26 mouse cellular contexts compared by ENCODE assay signal in genomic region chr2:36167990-36168618, GRCm38 (mm10). TPM values are rescaled to one million over a fixed set of nuclear protein-coding genes. Genes with fewer than 3 reads are reported as not detected.
DNase-seq lines count a peak whose midpoint lies in the region; ATAC-seq lines count a peak whose summit lies in the region.
"Had no signal": no experiment of that assay in that cellular context is flagged by ENCODE, and none has a peak within 500 bp of the region (broad histone marks: within the 10 kb centered on the region; RNA-seq: fewer than 3 reads in every experiment).

No protein-coding gene starts in this region.

- ATAC-seq in hindbrain, embryonic 16.5 days: peak; percentile 63; the same call in 1 of the 2 replicates
- ATAC-seq in hindbrain, embryonic 13.5 days (ENCODE audit: low FRiP score): no peak
- ATAC-seq: forebrain, embryonic 15.5 days; inflammation-experienced regulatory T-cells, adult 6 months had no signal

- no peaks in the 10 kb centered on the region for H3K27me3 ChIP-seq in hindbrain, embryonic 16.5 days (replicated peaks; ENCODE audit: control insufficient read depth, insufficient read depth, low read length)
- no peaks in the 10 kb centered on the region for H3K27me3 ChIP-seq in hindbrain, embryonic 13.5 days
- H3K27me3 ChIP-seq: embryonic facial prominence, embryonic 12.5 days; forebrain, embryonic 15.5 days; hindbrain, embryonic 12.5 days; limb, embryonic 13.5 days; lung, embryonic 15.5 days had no signal

- no peaks in the 10 kb centered on the region for H3K36me3 ChIP-seq in hindbrain, embryonic 16.5 days (ENCODE audit: control insufficient read depth, insufficient read depth, low read length)
- peaks cover 18% of the 10 kb centered on the region for H3K36me3 ChIP-seq in hindbrain, embryonic 13.5 days
- H3K36me3 ChIP-seq: lung, embryonic 15.5 days had no signal

- no peak overlapping the region for H3K27ac ChIP-seq in hindbrain, embryonic 16.5 days (ENCODE audit: low read depth, low read length)
- H3K27ac ChIP-seq in hindbrain, embryonic 13.5 days: no peak overlapping the region
- H3K27ac ChIP-seq: embryonic facial prominence, embryonic 12.5 days; forebrain, embryonic 15.5 days; heart, adult 2 months; hindbrain, embryonic 12.5 days; left cerebral cortex, adult 2 months; limb, embryonic 13.5 days; lung, embryonic 15.5 days; midbrain, embryonic 10.5 days had no signal

- intact Hi-C loops in heart, postnatal 14 days (cut with DNase I): no loop called here

- peak; percentile 90 for DNase-seq in heart, adult 11 months
- no peak for DNase-seq in heart, postnatal 14 days
- peak; percentile 24 for DNase-seq in ovary, adult 18-20 months (ENCODE audit: low spot score)
- no peak for DNase-seq in ovary, postnatal 10 days (ENCODE audit: low spot score)
- no peak for DNase-seq in spleen, postnatal 4 days (ENCODE audit: low spot score in 2 of 2)
- DNase-seq: adrenal gland, postnatal 25 days; cerebellum, adult 11-12 months; cerebellum, adult 9-11 months; embryo, embryonic 11 days; gastrocnemius, postnatal 14 days; heart, adult 2 months; kidney, adult 11 months; kidney, postnatal 14 days; right cerebral cortex, postnatal 4 days; thymus, postnatal 14 days had no signal

- H3K4me1 ChIP-seq in hindbrain, embryonic 16.5 days (ENCODE audit: control insufficient read depth, insufficient read depth, low read depth, low read length): no peaks in the 10 kb centered on the region
- H3K4me1 ChIP-seq in hindbrain, embryonic 13.5 days (replicated peaks): peaks cover 11% of the 10 kb centered on the region
- H3K4me1 ChIP-seq: hindbrain, embryonic 12.5 days; midbrain, embryonic 10.5 days had no signal

- H3K9me3 ChIP-seq in hindbrain, embryonic 16.5 days (ENCODE audit: control insufficient read depth, low read length): no peaks in the 10 kb centered on the region
- H3K9me3 ChIP-seq in hindbrain, embryonic 13.5 days: no peaks in the 10 kb centered on the region
- H3K9me3 ChIP-seq: embryonic facial prominence, embryonic 12.5 days; forebrain, embryonic 15.5 days; hindbrain, embryonic 12.5 days; limb, embryonic 13.5 days; lung, embryonic 15.5 days; midbrain, embryonic 10.5 days had no signal

- 63% methylated on average over 1 of the region's 1 CpGs for WGBS in hindbrain, embryonic 16.5 days
- 100% methylated on average over 1 of the region's 1 CpGs for WGBS in hindbrain, embryonic 13.5 days

- no peak overlapping the region for H3K4me3 ChIP-seq in hindbrain, embryonic 16.5 days (ENCODE audit: low read length)
- H3K4me3 ChIP-seq in hindbrain, embryonic 13.5 days: no peak overlapping the region
- H3K4me3 ChIP-seq: embryonic facial prominence, embryonic 12.5 days; forebrain, embryonic 15.5 days; heart, adult 2 months; hindbrain, embryonic 12.5 days; left cerebral cortex, adult 2 months; limb, embryonic 13.5 days; lung, embryonic 15.5 days; midbrain, embryonic 10.5 days had no signal

- H3K9ac ChIP-seq in hindbrain, embryonic 16.5 days (ENCODE audit: low read depth, low read length): no peak overlapping the region
- H3K9ac ChIP-seq in hindbrain, embryonic 13.5 days: no peak overlapping the region
- H3K9ac ChIP-seq: embryonic facial prominence, embryonic 12.5 days; forebrain, embryonic 15.5 days; hindbrain, embryonic 12.5 days; limb, embryonic 13.5 days; lung, embryonic 15.5 days had no signal

- H3K4me2 ChIP-seq in hindbrain, embryonic 16.5 days (ENCODE audit: low read length): no peak overlapping the region
- H3K4me2 ChIP-seq in hindbrain, embryonic 13.5 days: no peak overlapping the region
- H3K4me2 ChIP-seq: embryonic facial prominence, embryonic 12.5 days; forebrain, embryonic 15.5 days; hindbrain, embryonic 12.5 days; limb, embryonic 13.5 days; liver, embryonic 11.5 days; lung, embryonic 15.5 days had no signal

RNA-seq across cellular contexts. Expression of gene Rbm18, which starts 31.5 kb away (rescaled TPM):
- 10 to 100 TPM; 33.6 to 37.8 TPM for total RNA-seq in heart, postnatal 14 days (2021)
- polyA plus RNA-seq in hindbrain, embryonic 16.5 days (2015; fragmentation: Nextera tagmentation; extraction: Ambion mirVana): 114 and 117 TPM in 2 replicates
- polyA plus RNA-seq in hindbrain, embryonic 13.5 days (2015; fragmentation: Nextera tagmentation; extraction: Ambion mirVana): 142 and 148 TPM in 2 replicates

RNA-seq across cellular contexts. Expression of gene Mrrf, which starts 31.9 kb away (rescaled TPM):
- 10 to 100 TPM; 36.2 to 45.2 TPM for total RNA-seq in heart, postnatal 14 days (2021)
- 26.6 and 26.7 TPM in 2 replicates for polyA plus RNA-seq in hindbrain, embryonic 16.5 days (2015; fragmentation: Nextera tagmentation; extraction: Ambion mirVana)
- 23.8 and 27.2 TPM in 2 replicates for polyA plus RNA-seq in hindbrain, embryonic 13.5 days (2015; fragmentation: Nextera tagmentation; extraction: Ambion mirVana)

Comparison
In these comparisons a context has a peak if more than half of its experiments do, and no peak if none do; other contexts are left out.
1. DNase-seq: peak in heart, adult 11 months (single experiment) and ovary, adult 18-20 months (single experiment); none in heart, postnatal 14 days (0 of 2), ovary, postnatal 10 days (single experiment) and spleen, postnatal 4 days (0 of 2).